Mouse (Mus musculus) ovary, adult 10 weeks (tissue): Measurements from ENCODE around the gene Clpb. TPM values are rescaled to one million over a fixed set of nuclear protein-coding genes. Genes with fewer than 3 reads are reported as not detected.

Source experiments
- polyA plus RNA-seq: library from polyadenylated mRNA; stranded (reverse); fragments of 350-450 nt; fragmentation: Illumina TruSeq; extraction: RNeasy Lipid Tissue Mini Kit (QIAGEN cat#74804); gene quantifications from one replicate; pipeline ENCODE4 v1.2.3, GENCODE M21; 2014

Gene Clpb
- polyA plus RNA-seq = 9.8 TPM

GRCm38 (mm10) chr7:101663514-101664159 is at the start of gene Clpb:
Clpb (plus strand) TSS chr7:101663633.

GRCm38 (mm10) chr7:101817861-101818401 is 154.5 kb downstream of the Clpb start, which contains the start of gene Phox2a:
Phox2a (plus strand) TSS chr7:101818313.

DNA sequence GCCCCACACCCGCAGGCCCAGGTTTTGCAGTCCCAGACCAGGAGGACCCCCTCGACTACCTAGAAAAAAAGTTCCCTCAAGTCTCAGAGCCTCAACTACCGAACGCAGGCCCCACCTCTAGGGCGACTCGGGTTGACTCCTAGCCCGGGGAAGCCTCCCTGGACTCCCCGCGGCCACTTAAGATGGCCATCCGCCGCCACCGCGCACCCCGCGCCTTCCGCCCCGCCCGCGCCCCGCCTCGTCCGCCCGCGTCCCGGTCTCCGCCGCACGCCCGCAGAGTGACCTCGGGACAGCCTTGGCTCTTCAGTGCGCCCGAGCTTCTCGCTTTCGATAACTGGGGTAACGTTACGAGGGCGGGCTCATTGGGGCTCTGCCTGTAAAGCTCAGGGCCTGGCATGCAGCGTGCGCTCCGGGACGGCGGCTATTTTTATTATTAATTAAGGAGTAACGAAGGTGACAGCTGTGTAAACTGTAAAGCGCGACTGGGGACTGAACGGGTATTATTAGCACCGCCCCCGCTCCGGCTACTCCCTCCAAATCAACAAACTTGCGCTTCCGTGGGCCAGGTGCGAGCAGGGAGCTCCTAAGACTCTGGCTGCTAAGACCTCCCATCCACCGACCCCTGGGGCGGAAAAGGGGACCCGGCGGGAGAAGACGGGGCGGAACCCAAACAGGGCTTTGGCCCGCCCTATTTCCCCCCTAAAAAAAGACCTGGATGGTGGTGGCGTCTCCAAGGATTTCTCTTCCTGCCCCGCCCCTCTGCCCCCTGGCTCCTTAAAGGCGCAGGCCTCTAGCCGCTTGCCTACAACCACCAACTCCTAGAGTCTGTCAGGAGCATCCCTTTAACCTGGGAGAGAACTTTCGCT is 174.4 kb downstream of the Clpb start, which contains the start of gene Inppl1:
Gene Inppl1, minus strand, starts transcription at position 624 of the 866 bp plus-strand sequence.

Other genes starting within 250 kb of the Clpb start
- gene Pde2a, start 241.9 kb upstream of the Clpb start, polyA plus RNA-seq = 1.1 TPM
- gene Art2b, start 78.0 kb upstream of the Clpb start, polyA plus RNA-seq = 1.2 TPM
- not detected for gene Phox2a, start 154.7 kb downstream of the Clpb start, polyA plus RNA-seq
- 43.3 TPM for gene Inppl1, start 174.6 kb downstream of the Clpb start, polyA plus RNA-seq
- gene Folr2, start 193.6 kb downstream of the Clpb start, polyA plus RNA-seq = not detected
- gene Anapc15, start 200.1 kb downstream of the Clpb start, polyA plus RNA-seq = 8.1 TPM
- gene Folr1, start 207.2 kb downstream of the Clpb start, polyA plus RNA-seq = 12.2 TPM
- 8.6 TPM for gene Lamtor1, start 242.3 kb downstream of the Clpb start, polyA plus RNA-seq
- gene Tomt, start 242.7 kb downstream of the Clpb start, polyA plus RNA-seq = not detected